Mouse (Mus musculus) embryonic fibroblast, embryonic 13.5 days (primary cell): Measurements from ENCODE around the gene Lef1.

Experiments used
- CTCF ChIP-seq: IDR thresholded peaks from 2 replicates; pipeline ENCODE4 v1.5.1; 2011; ENCODE audit warnings: mild to moderate bottlenecking, control low read depth, low read length, moderate library complexity, borderline replicate concordance; ENCODE audit not compliant: insufficient read depth
- POLR2A ChIP-seq: IDR thresholded peaks from 2 replicates; pipeline ENCODE4 v1.6.1; 2011; ENCODE audit warnings: low read depth, mild to moderate bottlenecking, control low read depth, low read length, moderate library complexity

DNA sequence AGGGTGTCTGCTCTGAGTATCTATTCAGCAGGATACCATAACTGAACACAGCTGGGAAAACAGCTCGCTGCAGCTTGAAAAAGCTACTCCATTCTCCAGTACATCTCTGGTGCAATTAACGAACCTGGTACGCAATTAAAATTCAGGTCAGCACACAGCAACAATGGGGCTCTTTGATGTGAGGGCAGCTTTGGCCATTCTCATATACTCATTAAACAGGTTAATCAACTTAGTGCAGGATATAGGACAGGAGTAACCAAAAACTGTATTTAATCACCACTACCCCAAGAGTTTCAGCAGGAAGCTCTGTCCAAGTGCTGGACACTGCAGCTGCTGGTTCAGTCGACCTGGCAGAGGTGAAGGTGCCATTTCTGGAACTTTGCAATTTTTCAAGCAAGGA is 37.6 kb upstream of the Lef1 start:
- no peak for TF ChIP-seq CTCF
- TF ChIP-seq POLR2A, result no peak
